Mouse (Mus musculus): Measurements from ENCODE around the gene Hist1h2an. TPM values are rescaled to one million over a fixed set of nuclear protein-coding genes. Genes with fewer than 3 reads are reported as not detected.
A peak's percentile ranks its signal among the peaks of the same experiment; 100 is the strongest.
"Not testable (repeated sequence)": the region's sequence is repeated elsewhere in the genome, so short reads cannot be mapped to it uniquely, and the experiment has no call there.

Gene Hist1h2an
- total RNA-seq (2021) = 100 to 1,000 TPM in 1 of 2 experiments, 10 to 100 TPM in 1; 82.7 to 102 TPM
- long read RNA-seq, experiment 1, partial matches to known transcripts = 0 of 1 reads
- long read RNA-seq, experiment 1, other reads (novel, unspliced or antisense) = 0 of 1 reads
- long read RNA-seq, experiment 2 = 0 reads

- peak; percentile 65 to 83 for DNase-seq (ENCODE audit: low spot score in 2 of 2)
Observed at GRCm38 (mm10) chr13:21786899-21787629, at the start of gene Hist1h2an, which contains the start of gene Hist1h2bp. Gene Hist1h2an (minus strand): TSS chr13:21787218. Gene Hist1h2bp (plus strand): TSS chr13:21787461.

GRCm38 (mm10) chr13:21833461-21833860, 46.4 kb upstream of the Hist1h2an start, which contains the start of the genes Hist1h2ap and Hist1h2br:
Gene Hist1h2ap (minus strand): TSS chr13:21833507.
Gene Hist1h2br (plus strand): TSS chr13:21833743.
- not testable (repeated sequence) for DNase-seq (ENCODE audit: low spot score in 2 of 2)

GRCm38 (mm10) chr13:21831418-21832394, 44.7 kb upstream of the Hist1h2an start, which contains the start of gene Hist1h4n:
Gene Hist1h4n (minus strand): TSS chr13:21832196.
- DNase-seq (ENCODE audit: low spot score in 2 of 2) = not testable (repeated sequence)

GRCm38 (mm10) chr13:21830344-21830743, 43.3 kb upstream of the Hist1h2an start:
- no peak for DNase-seq (ENCODE audit: low spot score in 2 of 2)

GRCm38 (mm10) chr13:21828511-21828910, 41.5 kb upstream of the Hist1h2an start:
- DNase-seq (ENCODE audit: low spot score in 2 of 2) = no peak

GRCm38 (mm10) chr13:21820082-21820890, 33.3 kb upstream of the Hist1h2an start:
- DNase-seq (ENCODE audit: low spot score in 2 of 2) = not testable (repeated sequence)

GRCm38 (mm10) chr13:21812092-21812491, 25.1 kb upstream of the Hist1h2an start:
- DNase-seq (ENCODE audit: low spot score in 2 of 2) = not testable (repeated sequence)

GRCm38 (mm10) chr13:21811539-21811938, 24.5 kb upstream of the Hist1h2an start, which contains the start of gene Hist1h4m:
Gene Hist1h4m (plus strand): TSS chr13:21811746.
- not testable (repeated sequence) for DNase-seq (ENCODE audit: low spot score in 2 of 2)

- not testable (repeated sequence) for DNase-seq (ENCODE audit: low spot score in 2 of 2)
Observed at GRCm38 (mm10) chr13:21811074-21811473, 24.1 kb upstream of the Hist1h2an start.

- DNase-seq (ENCODE audit: low spot score in 2 of 2) = not testable (repeated sequence)
Observed at GRCm38 (mm10) chr13:21810073-21810472, 23.1 kb upstream of the Hist1h2an start, which contains the start of the genes Hist1h2bq and Hist1h2ao. Gene Hist1h2bq (minus strand): TSS chr13:21810197. Gene Hist1h2ao (plus strand): TSS chr13:21810465.

- DNase-seq (ENCODE audit: low spot score in 2 of 2) = not testable (repeated sequence)
Observed at GRCm38 (mm10) chr13:21803058-21803457, 16.0 kb upstream of the Hist1h2an start.

- not testable (repeated sequence) for DNase-seq (ENCODE audit: low spot score in 2 of 2)
Observed at GRCm38 (mm10) chr13:21797163-21797562, 10.1 kb upstream of the Hist1h2an start.

- no peak for DNase-seq (ENCODE audit: low spot score in 2 of 2)
Observed at GRCm38 (mm10) chr13:21795584-21795983, 8.6 kb upstream of the Hist1h2an start.

- no peak for DNase-seq (ENCODE audit: low spot score in 2 of 2)
Observed at GRCm38 (mm10) chr13:21790601-21791283, 3.7 kb upstream of the Hist1h2an start.

GRCm38 (mm10) chr13:21789925-21790324, 2.9 kb upstream of the Hist1h2an start:
- DNase-seq (ENCODE audit: low spot score in 2 of 2) = no peak

GRCm38 (mm10) chr13:21787760-21788593, 959 bp upstream of the Hist1h2an start:
- DNase-seq (ENCODE audit: low spot score in 2 of 2) = no peak

GRCm38 (mm10) chr13:21786189-21786898, 674 bp downstream of the Hist1h2an start:
- DNase-seq (ENCODE audit: low spot score in 2 of 2) = no peak

GRCm38 (mm10) chr13:21784311-21784710, 2.7 kb downstream of the Hist1h2an start:
- no peak for DNase-seq (ENCODE audit: low spot score in 2 of 2)
